In the genomic region with DNA sequence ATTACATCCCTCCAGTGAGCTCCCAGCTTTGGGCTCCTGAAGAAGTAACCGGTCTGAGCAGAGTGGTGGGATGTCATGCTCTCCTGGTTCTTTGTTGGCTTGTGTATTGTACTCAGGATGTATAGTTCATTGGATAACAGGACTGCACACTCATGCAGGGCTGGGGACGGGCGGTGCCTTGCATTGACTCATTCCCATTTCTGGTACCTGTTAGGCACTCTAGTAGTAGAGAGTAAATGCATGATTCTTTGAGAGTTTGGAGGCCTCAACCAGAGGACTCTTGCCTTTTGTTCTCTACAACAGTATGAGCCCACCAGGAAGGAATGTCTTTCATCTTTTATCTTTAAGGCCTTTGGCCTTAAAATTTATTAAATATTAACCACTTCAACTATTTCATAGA, we compare ENCODE assay signal across 29 mouse cellular contexts. TPM values are rescaled to one million over a fixed set of nuclear protein-coding genes. Genes with fewer than 3 reads are reported as not detected.
DNase-seq lines count a peak whose midpoint lies in the region; ATAC-seq and TF ChIP-seq lines count a peak whose summit lies in the region.
"Had no signal": no experiment of that assay in that cellular context is flagged by ENCODE, and none has a peak within 500 bp of the region (broad histone marks: within the 10 kb centered on the region; RNA-seq: fewer than 3 reads in every experiment).

No protein-coding gene starts in this region.

- TF ChIP-seq CTCF in stomach, postnatal 0 days (IDR thresholded peaks at IDR 0.05; ENCODE audit: low read depth) = no peak

- H3K27ac ChIP-seq in stomach, postnatal 0 days (replicated peaks) = no peak overlapping the region
- H3K27ac ChIP-seq: embryonic facial prominence, embryonic 12.5 days; embryonic facial prominence, embryonic 15.5 days; heart, adult 2 months; heart, embryonic 10.5 days; heart, embryonic 13.5 days; hindbrain, embryonic 12.5 days; hindbrain, embryonic 15.5 days had no signal

- H3K27me3 ChIP-seq in stomach, postnatal 0 days (ENCODE audit: control insufficient read depth, insufficient read depth, low read length) = no peaks in the 10 kb centered on the region
- H3K27me3 ChIP-seq: embryonic facial prominence, embryonic 12.5 days; embryonic facial prominence, embryonic 15.5 days; heart, embryonic 13.5 days; hindbrain, embryonic 12.5 days; hindbrain, embryonic 15.5 days had no signal

- H3K9me3 ChIP-seq in stomach, postnatal 0 days (ENCODE audit: control insufficient read depth, low read length) = no peaks in the 10 kb centered on the region
- H3K9me3 ChIP-seq: embryonic facial prominence, embryonic 12.5 days; embryonic facial prominence, embryonic 15.5 days; heart, embryonic 10.5 days; heart, embryonic 13.5 days; hindbrain, embryonic 12.5 days; hindbrain, embryonic 15.5 days had no signal

- 78% methylated on average over 3 of the region's 3 CpGs for WGBS in stomach, postnatal 0 days

- no peak for TF ChIP-seq EP300 in stomach, postnatal 0 days (optimal IDR thresholded peaks at IDR 0.05)

- intact Hi-C loops in heart, postnatal 14 days (cut with DNase I) = no loop called here

- no peak overlapping the region for H3K9ac ChIP-seq in stomach, postnatal 0 days (ENCODE audit: low read length)
- H3K9ac ChIP-seq: embryonic facial prominence, embryonic 12.5 days; embryonic facial prominence, embryonic 15.5 days; forebrain, postnatal 0 days; heart, embryonic 13.5 days; hindbrain, embryonic 12.5 days; hindbrain, embryonic 15.5 days had no signal

- DNase-seq in heart, adult 11 months = peak; percentile 49
- DNase-seq in heart, postnatal 14 days = no peak
- DNase-seq in stomach, postnatal 0 days (ENCODE audit: low spot score) = no peak
- DNase-seq in adrenal gland, postnatal 25 days = no peak
- no peak for DNase-seq in embryo, embryonic 11 days
- DNase-seq: adrenal gland, adult 8-10 months; adrenal gland, postnatal 36 days; cerebellum, adult 18-20 months; cerebellum, adult 9-10 months; cerebellum, postnatal 14 days; forebrain, postnatal 0 days; gastrocnemius, postnatal 25 days; heart, adult 2 months had no signal

- H3K36me3 ChIP-seq in stomach, postnatal 0 days (ENCODE audit: control insufficient read depth, insufficient read depth, low read length) = no peaks in the 10 kb centered on the region
- H3K36me3 ChIP-seq: embryonic facial prominence, embryonic 12.5 days; embryonic facial prominence, embryonic 15.5 days; hindbrain, embryonic 15.5 days had no signal

- H3K4me2 ChIP-seq in stomach, postnatal 0 days (replicated peaks; ENCODE audit: low read depth) = no peak overlapping the region
- H3K4me2 ChIP-seq: embryonic facial prominence, embryonic 12.5 days; embryonic facial prominence, embryonic 15.5 days; heart, embryonic 13.5 days; hindbrain, embryonic 12.5 days; hindbrain, embryonic 15.5 days had no signal

- H3K4me1 ChIP-seq in stomach, postnatal 0 days (replicated peaks; ENCODE audit: control insufficient read depth, insufficient read depth) = no peaks in the 10 kb centered on the region
- H3K4me1 ChIP-seq: embryonic facial prominence, embryonic 12.5 days; embryonic facial prominence, embryonic 15.5 days; heart, embryonic 10.5 days; heart, embryonic 13.5 days; hindbrain, embryonic 12.5 days had no signal

- 0 out of 2 replicates have a peak, but pooled peaks have one; percentile 13 for ATAC-seq in neutrophil, adult 5-6 weeks (ENCODE audit: extremely low read depth, insufficient number of reproducible peaks, low FRiP score, poor library complexity, severe bottlenecking)
- ATAC-seq in stomach, postnatal 0 days (ENCODE audit: low FRiP score, low TSS enrichment) = 0 out of 2 replicates have a peak, but pooled peaks have one; percentile 54
- ATAC-seq: activated CD4-positive, CD25-positive, alpha-beta regulatory T cell, adult 4 months; forebrain, embryonic 14.5 days; forebrain, postnatal 0 days had no signal

- no peak overlapping the region for H3K4me3 ChIP-seq in stomach, postnatal 0 days (ENCODE audit: low read depth, low read length)
- H3K4me3 ChIP-seq: embryonic facial prominence, embryonic 12.5 days; embryonic facial prominence, embryonic 15.5 days; heart, adult 2 months; heart, embryonic 10.5 days; heart, embryonic 13.5 days; hindbrain, embryonic 12.5 days; hindbrain, embryonic 15.5 days had no signal

RNA-seq across cellular contexts. Expression of a gene that starts 10.8 kb away (rescaled TPM):
- total RNA-seq in heart, postnatal 14 days (2021) = under 1 TPM in 1 of 2 experiments, not detected in 1; 0.51 TPM
- total RNA-seq in neutrophil, adult 5-6 weeks (2017) = 2.0 TPM in 1 of 2 replicates, not detected in the other
- polyA plus RNA-seq in stomach, postnatal 0 days (2015; fragmentation: Nextera tagmentation; extraction: Ambion mirVana) = not detected in 2 replicates
- not detected in 2 replicates for total RNA-seq in adrenal gland, postnatal 25 days (2021)
- total RNA-seq: hematopoietic stem cell, adult 5-6 weeks had no signal
- polyA plus RNA-seq: activated CD4-positive, CD25-positive, alpha-beta regulatory T cell, adult 4 months; embryonic facial prominence, embryonic 12.5 days; embryonic facial prominence, embryonic 15.5 days; forebrain, embryonic 14.5 days; forebrain, postnatal 0 days; gonadal fat pad, adult 2 months; heart, adult 2 months; heart, embryonic 10.5 days; heart, embryonic 13.5 days; heart, embryonic 16.5 days; hindbrain, embryonic 12.5 days; hindbrain, embryonic 15.5 days had no signal

RNA-seq across cellular contexts. Expression of a gene that starts 11.2 kb away (rescaled TPM):
- 10 to 100 TPM; 40.7 to 42.8 TPM for total RNA-seq in heart, postnatal 14 days (2021)
- total RNA-seq in neutrophil, adult 5-6 weeks (2017) = 376 and 406 TPM in 2 replicates
- polyA plus RNA-seq in stomach, postnatal 0 days (2015; fragmentation: Nextera tagmentation; extraction: Ambion mirVana) = 5.4 and 6.2 TPM in 2 replicates
- 43.4 and 52.9 TPM in 2 replicates for total RNA-seq in adrenal gland, postnatal 25 days (2021)

RNA-seq across cellular contexts. Expression of a gene that starts 15.1 kb away (rescaled TPM):
- total RNA-seq in heart, postnatal 14 days (2021) = 10 to 100 TPM; 57.1 to 64.2 TPM
- 34.6 and 45.7 TPM in 2 replicates for total RNA-seq in neutrophil, adult 5-6 weeks (2017)
- 169 and 172 TPM in 2 replicates for polyA plus RNA-seq in stomach, postnatal 0 days (2015; fragmentation: Nextera tagmentation; extraction: Ambion mirVana)
- total RNA-seq in adrenal gland, postnatal 25 days (2021) = 134 and 135 TPM in 2 replicates

RNA-seq across cellular contexts. Expression of a gene that starts 17.8 kb away (rescaled TPM):
- not detected for total RNA-seq in heart, postnatal 14 days (2021)
- total RNA-seq in neutrophil, adult 5-6 weeks (2017) = not detected in 2 replicates
- polyA plus RNA-seq in stomach, postnatal 0 days (2015; fragmentation: Nextera tagmentation; extraction: Ambion mirVana) = 0.06 and 0.10 TPM in 2 replicates
- not detected in 2 replicates for total RNA-seq in adrenal gland, postnatal 25 days (2021)
- total RNA-seq: adrenal gland, postnatal 36 days; ES-E14; forebrain, postnatal 0 days; gastrocnemius, adult 8-10 months; gastrocnemius, postnatal 25 days; heart, adult 2 months; heart, postnatal 25 days; hematopoietic stem cell, adult 5-6 weeks had no signal
- polyA plus RNA-seq: activated CD4-positive, CD25-positive, alpha-beta regulatory T cell, adult 4 months; embryonic facial prominence, embryonic 12.5 days; embryonic facial prominence, embryonic 15.5 days; forebrain, embryonic 14.5 days; frontal cortex, adult 2 months; heart, adult 2 months; heart, embryonic 16.5 days had no signal

RNA-seq across cellular contexts. Expression of a gene that starts 37.6 kb away (rescaled TPM):
- 1 to 10 TPM; 4.3 to 4.4 TPM for total RNA-seq in heart, postnatal 14 days (2021)
- 12.5 and 19.2 TPM in 2 replicates for total RNA-seq in neutrophil, adult 5-6 weeks (2017)
- polyA plus RNA-seq in stomach, postnatal 0 days (2015; fragmentation: Nextera tagmentation; extraction: Ambion mirVana) = 40.2 and 52.0 TPM in 2 replicates
- total RNA-seq in adrenal gland, postnatal 25 days (2021) = 6.0 and 10.4 TPM in 2 replicates
